Mouse (Mus musculus) layer of hippocampus, adult 2 months (tissue): ENCODE results near the gene Csdc2. TPM values are rescaled to one million over a fixed set of nuclear protein-coding genes. Genes with fewer than 3 reads are reported as not detected.

Source experiments
- DNase-seq, 2 experiments: peaks; one replicate each; pipeline ENCODE4 v3.0.0; 2022; ENCODE audit warnings: low spot score in 2 of 2
- H3K27ac ChIP-seq: fragments of 200-600 bp; 2 replicates; pipeline ENCODE4 v1.8.1; 2022
- H3K4me3 ChIP-seq: fragments of 200-600 bp; 2 replicates; pipeline ENCODE4 v1.8.1; 2022; ENCODE audit warnings: mild to moderate bottlenecking
- CTCF ChIP-seq: fragments of 200-600 bp; conservative IDR thresholded peaks from 2 replicates; pipeline ENCODE4 v1.8.1; 2022; ENCODE audit warnings: antibody characterized with exemption, mild to moderate bottlenecking, moderate library complexity
- total RNA-seq, 2 experiments: library from RNA; stranded (reverse); gene quantifications; 2 replicates each; pipeline ENCODE4 v1.2.3; 2021

The Csdc2 gene
- total RNA-seq, 2 experiments from 2014 or later, result 75.2 to 81.8 TPM

GRCm38 (mm10) chr15:81932951-81933470 is 3.5 kb upstream of the Csdc2 start:
- peak; percentile 77 to 78 for DNase-seq
- no peak overlapping the region for H3K4me3 ChIP-seq
- no peak for TF ChIP-seq CTCF
- H3K27ac ChIP-seq, result peak overlapping the region; percentile 59

GRCm38 (mm10) chr15:81933986-81934385 is 2.6 kb upstream of the Csdc2 start:
- no peak for TF ChIP-seq CTCF
- H3K27ac ChIP-seq, result no peak overlapping the region
- no peak overlapping the region for H3K4me3 ChIP-seq
- no peak for DNase-seq

- H3K4me3 ChIP-seq, result peak overlapping the region; percentile 59
- no peak for DNase-seq
- no peak for TF ChIP-seq CTCF
- H3K27ac ChIP-seq, result peak overlapping the region; percentile 93
Observed at GRCm38 (mm10) chr15:81935869-81936637, 506 bp upstream of the Csdc2 start.

GRCm38 (mm10) chr15:81937098-81937972 is 776 bp downstream of the Csdc2 start:
- no peak for TF ChIP-seq CTCF
- Histone ChIP-seq H3K4me3 (peak overlapping the region; percentile 59), H3K27ac (peak overlapping the region; percentile 93)
- peak; percentile 68 to 69 for DNase-seq

- peak overlapping the region; percentile 93 for H3K27ac ChIP-seq
Observed at GRCm38 (mm10) chr15:81938246-81938645, 1.7 kb downstream of the Csdc2 start.

GRCm38 (mm10) chr15:81939157-81939715 is 2.7 kb downstream of the Csdc2 start:
- H3K27ac ChIP-seq, result peak overlapping the region; percentile 62; the same call in 1 of the 2 replicates
- no peak for TF ChIP-seq CTCF
- peak overlapping the region; percentile 13; the same call in 1 of the 2 replicates for H3K4me3 ChIP-seq
- no peak for DNase-seq

More at GRCm38 (mm10) chr15:81938246-81938645, 1.7 kb downstream of the Csdc2 start:
- TF ChIP-seq CTCF, result peak; percentile 77
- H3K4me3 ChIP-seq, result peak overlapping the region; percentile 59
- DNase-seq, result peak; percentile 41 to 62

GRCm38 (mm10) chr15:81939774-81940173 is 3.2 kb downstream of the Csdc2 start:
- DNase-seq, result no peak
- Histone ChIP-seq H3K27ac (peak overlapping the region; percentile 62; the same call in 1 of the 2 replicates), H3K4me3 (peak overlapping the region; percentile 13; the same call in 1 of the 2 replicates)
- no peak for TF ChIP-seq CTCF

GRCm38 (mm10) chr15:81940219-81940618 is 3.7 kb downstream of the Csdc2 start:
- Histone ChIP-seq H3K4me3 (no peak overlapping the region), H3K27ac (peak overlapping the region; percentile 62; the same call in 1 of the 2 replicates)
- no peak for TF ChIP-seq CTCF
- no peak for DNase-seq

GRCm38 (mm10) chr15:81941010-81941409 is 4.5 kb downstream of the Csdc2 start:
- no peak overlapping the region for H3K4me3 ChIP-seq
- TF ChIP-seq CTCF, result peak; percentile 62
- no peak for DNase-seq
- H3K27ac ChIP-seq, result no peak overlapping the region

- no peak overlapping the region for H3K27ac ChIP-seq
- no peak for TF ChIP-seq CTCF
- H3K4me3 ChIP-seq, result no peak overlapping the region
- DNase-seq, result no peak
Observed at GRCm38 (mm10) chr15:81943176-81943749, 6.7 kb downstream of the Csdc2 start.

- TF ChIP-seq CTCF, result no peak
- no peak for DNase-seq
- Histone ChIP-seq H3K4me3 (no peak overlapping the region), H3K27ac (no peak overlapping the region)
Observed at GRCm38 (mm10) chr15:81949076-81949475, 12.5 kb downstream of the Csdc2 start.

GRCm38 (mm10) chr15:81949476-81950131 is 13.0 kb downstream of the Csdc2 start:
- Histone ChIP-seq H3K27ac (no peak overlapping the region), H3K4me3 (no peak overlapping the region)
- no peak for DNase-seq
- TF ChIP-seq CTCF, result no peak
